Mouse (Mus musculus): ENCODE data around the gene Gm9945.

- no peak for TF ChIP-seq CTCF (IDR thresholded peaks at IDR 0.05)
- no peak for TF ChIP-seq EP300 (IDR thresholded peaks at IDR 0.05)
These were observed 1.2 kb downstream of the Gm9945 start for GRCm38 (mm10) chr11:53481088-53481730.

Measured in lung, postnatal 0 days (tissue).